Mouse (Mus musculus): Measurements from ENCODE around the gene 1700015G11Rik. TPM values are rescaled to one million over a fixed set of nuclear protein-coding genes. Genes with fewer than 3 reads are reported as not detected.

Gene 1700015G11Rik
- total RNA-seq (2021): not detected

DNA sequence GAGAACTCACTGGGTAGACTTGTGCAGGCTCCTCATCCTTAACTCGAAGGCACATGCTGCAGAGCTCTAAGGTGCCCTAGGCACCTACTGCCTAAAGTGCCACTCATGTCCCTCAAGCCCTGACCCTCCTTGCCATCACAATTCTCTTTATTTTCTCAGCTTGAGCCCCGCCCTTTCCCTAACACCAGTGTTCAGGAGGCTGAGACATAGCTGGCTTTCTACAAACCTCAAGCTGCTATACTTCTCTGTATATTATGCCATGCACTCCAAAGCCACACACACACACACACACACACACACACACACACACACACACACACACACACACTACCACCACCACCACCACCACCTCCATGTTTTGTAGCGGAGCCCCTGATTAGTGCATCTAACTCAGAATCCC, at the start of gene 1700015G11Rik:
TSS of gene 1700015G11Rik (minus strand) at position 101 of the 400 bp plus-strand sequence.
- intact Hi-C loops (cut with DNase I): no loop called here
- no peak for DNase-seq

DNA sequence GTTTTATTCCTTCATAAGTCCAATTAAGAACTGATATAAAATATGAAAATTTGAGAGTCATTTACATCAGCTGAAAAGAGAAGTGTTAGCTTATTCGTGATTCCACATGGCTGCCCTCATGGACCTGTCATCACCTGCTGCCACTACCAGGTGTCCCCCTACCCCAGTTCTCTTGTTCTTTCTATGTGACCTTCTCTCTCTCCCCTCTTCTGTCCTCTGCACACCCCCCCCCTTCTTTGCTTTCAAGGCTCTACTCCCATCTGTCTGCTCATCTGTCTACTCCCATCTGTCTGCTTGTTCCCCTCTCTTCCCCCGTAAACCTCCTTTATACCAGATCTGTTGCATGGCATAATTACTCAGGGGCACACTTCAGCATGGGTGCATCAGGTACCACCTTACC, 41.4 kb upstream of the 1700015G11Rik start:
- no peak for DNase-seq
- intact Hi-C loops (cut with DNase I): no loop called here

DNA sequence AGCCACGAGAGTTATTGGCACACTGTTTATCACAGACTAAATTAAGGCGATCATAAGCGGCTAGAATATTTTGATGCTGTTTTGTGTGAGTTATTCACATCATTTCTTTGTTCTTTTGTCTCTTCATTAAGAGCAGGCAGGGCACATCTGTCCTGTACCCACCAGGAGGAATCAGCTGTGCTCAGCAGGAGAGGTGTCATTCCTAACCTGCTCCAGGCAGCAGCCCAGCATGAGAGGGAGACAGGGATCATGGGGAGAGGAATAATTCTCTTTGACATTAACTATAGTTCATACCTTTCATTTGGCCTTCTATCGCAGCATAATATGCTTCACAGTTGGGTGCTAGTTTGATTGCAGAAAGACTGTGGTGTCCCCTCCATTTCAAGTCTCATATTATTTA, 40.7 kb upstream of the 1700015G11Rik start:
- DNase-seq: no peak
- intact Hi-C loops (cut with DNase I): no loop called here

DNA sequence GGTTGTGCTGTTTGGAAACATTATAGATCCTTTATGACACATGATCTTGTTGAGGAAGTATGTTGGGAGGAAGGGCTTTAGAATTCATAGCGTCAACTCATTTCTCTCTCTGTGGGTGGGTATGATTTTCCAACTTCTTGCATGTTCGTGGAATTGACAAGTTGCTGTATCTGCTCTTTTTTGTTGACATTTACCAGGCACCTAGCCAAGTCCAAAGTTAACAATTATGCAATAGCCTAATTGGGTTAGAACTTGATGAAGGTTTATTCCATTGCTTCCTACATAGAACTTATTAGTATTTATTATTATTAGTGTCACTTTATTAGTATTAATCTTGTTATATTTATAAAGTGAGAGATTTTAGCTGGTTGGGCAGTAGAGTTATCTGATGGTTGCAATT, 40.3 kb upstream of the 1700015G11Rik start:
- intact Hi-C loops (cut with DNase I): no loop called here
- DNase-seq: no peak

DNA sequence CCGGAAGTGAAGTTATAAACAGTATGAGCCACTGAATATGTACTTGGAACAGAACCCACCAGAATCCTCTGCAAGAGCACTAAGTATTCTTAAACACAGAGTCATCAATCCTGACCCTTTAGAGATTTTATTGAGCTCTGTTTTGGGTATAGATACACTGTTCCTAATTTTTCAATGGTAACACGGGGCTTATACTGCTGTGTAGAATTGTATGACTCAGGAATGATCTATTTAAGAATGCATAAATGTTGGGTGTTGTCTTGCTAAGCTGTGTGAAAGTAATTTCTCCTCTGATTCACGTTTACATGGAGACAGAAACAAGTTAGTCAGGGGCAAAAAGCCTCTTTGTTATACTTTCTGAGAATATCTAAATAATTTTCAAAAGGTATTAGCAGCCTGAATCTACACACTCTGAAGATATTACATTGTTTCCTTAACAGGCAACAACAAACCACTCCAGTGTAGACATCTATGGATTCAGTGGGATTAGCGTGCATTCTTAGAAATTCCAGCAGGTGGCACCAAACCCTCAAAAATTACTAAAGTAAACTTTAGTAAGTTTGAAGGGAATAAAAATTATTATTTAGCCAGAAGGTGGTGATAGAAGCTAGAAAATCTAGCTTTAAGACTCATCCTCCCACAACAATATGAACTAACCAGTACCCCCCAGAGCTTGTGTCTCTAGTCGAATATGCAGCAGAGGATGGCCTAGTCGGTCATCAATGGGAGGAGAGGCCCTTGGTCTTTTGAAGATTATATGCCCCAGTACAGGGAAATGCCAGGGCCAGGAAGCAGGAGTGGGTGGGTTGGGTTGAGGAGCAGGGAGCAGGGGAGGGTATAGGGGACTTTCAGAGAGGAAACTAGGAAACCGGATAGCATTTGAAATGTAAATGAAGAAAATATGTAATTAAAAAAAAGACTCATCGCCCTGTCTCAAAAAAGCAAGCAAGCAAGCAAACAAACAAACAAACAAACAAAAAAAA, 22.4 kb upstream of the 1700015G11Rik start:
- intact Hi-C loops (cut with DNase I): no loop called here
- DNase-seq: peak in 1 of 2 experiments; percentile 7

DNA sequence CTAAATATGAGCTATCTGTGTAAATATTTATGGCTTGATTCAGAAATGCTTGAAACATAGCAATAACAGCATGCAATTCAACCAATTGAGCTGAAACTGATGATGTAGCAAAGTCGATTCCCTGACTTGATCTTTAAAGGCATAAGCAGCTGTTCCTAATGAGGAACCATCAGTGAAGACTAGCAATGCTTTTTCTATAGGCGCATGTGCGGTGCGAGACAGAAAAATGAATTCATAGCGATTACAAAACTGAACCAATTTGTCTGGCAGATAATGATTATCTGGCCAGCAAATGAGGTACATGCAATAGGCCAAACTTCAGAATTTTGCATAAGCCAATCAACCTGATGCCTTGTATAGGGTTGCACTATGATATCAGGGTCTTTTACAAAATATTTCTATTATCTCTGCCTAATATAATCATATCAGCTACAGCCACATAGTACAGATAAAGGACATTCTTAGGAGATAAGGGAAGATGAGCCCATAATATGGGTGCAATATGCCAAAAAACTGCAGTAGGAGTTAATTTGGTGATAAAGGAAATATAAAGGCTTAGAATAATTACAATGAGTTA, 8.6 kb upstream of the 1700015G11Rik start:
- intact Hi-C loops (cut with DNase I): no loop called here

DNA sequence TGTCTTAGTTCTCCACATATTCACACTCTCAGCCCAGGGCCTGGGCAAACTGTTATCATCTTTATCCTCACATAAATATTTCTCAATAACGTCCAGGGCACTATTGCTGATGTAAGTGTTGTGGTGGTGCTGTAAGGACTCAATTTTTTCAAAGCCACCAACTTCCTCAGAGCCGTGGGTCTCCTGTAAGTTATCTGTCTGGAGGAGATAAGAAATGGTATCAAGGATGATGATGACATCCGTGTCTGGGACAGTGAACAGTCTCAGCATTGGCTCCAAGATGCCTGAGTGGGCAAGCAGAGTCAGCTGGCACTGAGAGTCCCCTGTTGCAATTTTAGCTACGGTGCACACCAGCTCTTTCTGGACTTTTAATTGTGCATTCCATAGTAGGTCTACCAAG, 6.5 kb upstream of the 1700015G11Rik start:
- DNase-seq: no peak
- intact Hi-C loops (cut with DNase I): no loop called here

More for the DNA sequence above, 8.6 kb upstream of the 1700015G11Rik start:
- DNase-seq: no peak

DNA sequence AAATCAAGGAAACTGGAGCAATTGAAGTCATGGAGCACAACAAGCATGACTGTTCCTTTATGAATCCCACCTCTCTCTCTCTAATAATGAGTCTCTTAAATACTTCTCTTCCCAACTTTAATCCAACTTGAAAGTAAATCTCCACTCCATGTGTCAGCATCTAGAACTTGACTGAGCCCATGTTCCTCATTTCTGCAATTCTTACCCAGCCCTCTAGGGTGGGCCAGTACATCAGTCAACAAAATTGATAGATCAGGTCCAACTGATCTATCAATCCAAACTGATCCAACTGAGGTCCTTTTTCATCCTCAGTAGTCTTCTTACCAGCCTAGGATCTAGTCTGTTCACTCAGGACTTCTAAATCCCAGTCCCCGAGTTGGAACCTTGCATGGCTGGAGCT, 348 bp downstream of the 1700015G11Rik start:
- DNase-seq: no peak
- intact Hi-C loops (cut with DNase I): no loop called here

DNA sequence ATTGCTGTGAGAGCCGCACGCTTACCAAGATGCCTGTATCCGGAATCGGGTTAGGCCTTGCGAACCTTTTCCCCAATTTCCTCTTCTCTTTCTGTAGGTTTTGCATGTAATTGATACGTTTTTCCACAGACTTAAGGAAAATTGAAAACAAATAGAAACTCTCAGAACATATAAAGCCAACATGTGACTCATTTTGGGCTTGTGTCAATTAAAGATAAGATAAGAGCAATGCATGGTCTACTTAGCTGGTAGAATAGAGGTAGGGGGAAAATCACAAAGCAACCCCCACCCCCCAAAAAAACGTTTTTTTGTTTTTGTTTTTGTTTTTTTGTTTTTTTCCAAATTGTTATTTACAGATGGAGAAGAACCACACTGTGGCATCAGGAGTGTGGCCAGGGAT, 2.1 kb downstream of the 1700015G11Rik start:
- DNase-seq: no peak
- intact Hi-C loops (cut with DNase I): no loop called here

DNA sequence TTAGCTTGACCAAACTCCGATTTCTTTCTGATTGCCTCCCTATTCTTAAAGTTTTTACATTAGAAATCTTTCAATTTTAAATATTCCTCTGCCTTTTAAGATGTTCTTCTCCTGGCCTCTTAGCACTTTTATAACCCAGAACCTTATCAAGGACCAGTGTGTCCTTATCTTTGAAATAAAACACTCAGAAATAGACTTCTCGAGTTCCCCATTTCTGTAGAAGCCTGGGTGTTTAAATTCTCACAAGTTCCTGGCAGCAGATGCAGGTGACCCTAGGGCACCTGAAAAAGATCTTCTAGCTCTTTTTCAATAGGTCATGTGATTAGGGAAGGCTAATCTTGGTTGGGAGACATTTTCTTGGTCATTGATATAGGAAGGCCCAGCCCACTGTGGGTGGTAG, 8.4 kb downstream of the 1700015G11Rik start:
- no peak for DNase-seq
- intact Hi-C loops (cut with DNase I): no loop called here

DNA sequence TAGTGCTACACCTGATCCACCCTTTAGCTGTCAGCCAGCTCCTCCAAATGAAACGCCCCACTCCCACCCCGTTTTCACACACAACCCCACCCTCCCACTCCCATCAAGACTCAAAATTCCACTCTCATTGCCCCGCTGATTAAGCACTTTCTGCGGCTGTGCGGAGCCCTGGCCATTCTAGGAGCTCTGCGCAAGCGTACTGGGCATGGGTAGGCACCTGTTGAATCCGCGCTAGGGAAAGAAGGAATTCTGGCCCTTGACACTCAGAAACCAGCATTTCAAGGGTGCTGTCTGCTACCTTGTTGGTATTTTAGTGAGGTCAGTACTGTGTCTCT, 9.3 kb downstream of the 1700015G11Rik start:
- no peak for DNase-seq

DNA sequence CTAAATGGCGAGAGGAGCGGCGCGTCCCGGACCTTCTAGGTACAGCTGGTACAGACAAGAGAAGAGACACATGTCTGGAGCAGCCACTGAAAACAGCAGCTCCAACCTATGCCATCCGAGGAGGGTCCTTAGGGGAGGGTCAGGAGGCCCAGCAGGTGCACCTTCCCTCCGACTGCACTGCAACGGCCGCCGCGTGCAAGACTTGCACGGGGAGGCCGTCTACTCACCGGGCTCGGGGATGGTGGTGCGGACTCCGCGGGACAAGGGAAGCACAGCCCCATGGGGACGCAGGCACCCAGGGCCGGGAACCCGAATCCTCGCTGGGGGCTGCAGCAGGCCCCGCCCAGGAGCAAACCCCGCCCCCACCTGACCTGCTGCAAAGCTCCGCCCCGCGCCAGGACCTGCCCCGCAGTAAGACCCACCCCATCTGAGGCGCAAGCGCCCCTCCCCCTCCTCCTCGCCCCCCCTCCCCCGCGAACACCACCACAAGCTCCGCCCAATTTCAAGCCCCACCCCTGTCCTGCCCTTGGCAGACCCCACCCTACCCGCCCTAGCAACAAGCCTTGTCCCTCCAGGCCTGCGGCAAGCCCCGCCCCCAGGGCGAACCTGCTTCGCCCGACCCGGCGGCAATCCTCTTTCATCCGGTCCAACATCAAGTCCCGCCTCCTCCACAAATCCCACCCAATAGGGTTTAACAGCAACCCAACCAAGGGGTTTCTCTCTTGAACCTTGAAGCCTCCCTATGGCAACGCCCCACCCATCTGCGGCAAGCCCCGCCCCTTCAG, 9.8 kb downstream of the 1700015G11Rik start, which contains the start of gene Svip:
TSS of gene Svip (minus strand) at position 508 of the 785 bp plus-strand sequence.
- intact Hi-C loops (cut with DNase I): no loop called here
- peak; percentile 71 to 78 for DNase-seq

More for the DNA sequence above, 9.3 kb downstream of the 1700015G11Rik start:
- intact Hi-C loops (cut with DNase I): no loop called here

DNA sequence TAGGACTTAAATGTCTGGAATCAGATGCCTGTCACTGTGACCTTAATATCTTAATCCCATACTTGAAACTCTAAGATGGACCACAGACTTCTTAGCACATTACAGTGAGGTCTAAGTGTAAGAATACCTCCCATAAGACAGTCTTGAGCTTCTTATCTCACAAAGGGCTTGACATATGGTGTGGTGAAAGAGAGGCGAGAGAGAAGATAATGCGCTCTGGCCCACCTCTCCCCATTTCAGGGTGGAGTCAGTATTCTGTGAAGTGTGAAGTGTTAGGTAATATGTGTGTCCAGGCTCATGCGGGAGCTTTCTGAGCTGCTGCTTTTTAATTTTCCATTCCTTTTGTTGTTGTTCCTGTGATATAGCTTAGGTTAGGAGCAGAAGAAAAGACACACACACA, 24.5 kb downstream of the 1700015G11Rik start:
- intact Hi-C loops (cut with DNase I): no loop called here
- no peak for DNase-seq

DNA sequence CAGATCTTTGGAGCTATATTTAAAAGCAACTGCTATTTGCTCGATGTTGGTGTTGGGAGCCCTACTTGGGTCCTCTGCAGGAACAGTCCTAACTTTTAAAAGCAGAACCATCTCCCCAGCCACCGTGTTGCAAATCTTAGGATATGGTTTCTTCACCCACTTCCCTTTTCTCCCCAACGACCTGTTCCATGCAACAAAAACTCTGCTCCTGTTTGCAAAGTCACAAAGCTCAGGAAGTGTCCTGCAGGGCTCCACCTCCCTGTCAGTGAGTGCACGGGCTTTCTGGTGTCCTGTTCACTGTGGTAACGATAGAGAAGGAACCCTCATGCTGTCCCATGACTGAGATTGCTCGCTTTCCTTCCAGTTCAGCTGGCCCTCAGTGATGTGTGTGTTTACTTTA, 28.6 kb downstream of the 1700015G11Rik start:
- intact Hi-C loops (cut with DNase I): no loop called here
- DNase-seq: no peak

DNA sequence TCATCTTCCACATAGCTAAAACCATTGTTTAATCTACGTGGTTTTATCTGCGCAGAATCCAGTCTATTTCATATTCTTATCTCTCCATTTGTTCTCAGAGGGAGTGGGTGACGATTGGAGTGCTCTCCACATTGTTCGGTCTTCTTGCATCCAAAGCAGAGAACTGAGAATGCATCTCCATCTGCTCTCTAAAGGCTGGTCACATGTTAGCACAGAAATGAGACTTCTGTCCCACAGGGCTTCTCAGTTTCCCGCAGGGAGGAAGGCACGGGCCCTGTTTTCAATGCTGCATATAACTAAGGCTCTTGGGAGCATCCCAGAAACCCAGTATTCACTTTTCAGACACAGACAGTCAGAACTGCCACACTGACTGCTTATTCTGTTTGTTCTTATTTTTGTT, 29.8 kb downstream of the 1700015G11Rik start:
- no peak for DNase-seq
- intact Hi-C loops (cut with DNase I): no loop called here

DNA sequence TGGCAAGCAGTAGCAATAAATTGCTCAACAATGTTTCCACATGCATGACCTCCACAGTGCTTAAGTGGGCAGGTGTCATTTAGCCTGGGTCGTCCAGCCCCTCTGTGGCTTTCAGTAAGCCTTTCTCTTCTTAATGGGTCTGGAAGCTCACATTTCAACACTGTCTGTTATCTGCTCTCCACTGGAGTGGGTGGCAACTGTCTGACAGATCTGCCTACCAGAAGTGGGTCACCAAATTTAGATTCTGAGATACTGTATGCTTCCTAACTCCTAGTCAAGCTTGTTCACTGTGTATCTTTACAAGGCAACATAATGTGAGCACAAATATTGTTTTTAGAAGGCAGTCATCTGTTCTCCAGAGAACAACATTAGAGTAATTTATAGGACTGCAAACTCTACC, 33.2 kb downstream of the 1700015G11Rik start:
- DNase-seq: no peak
- intact Hi-C loops (cut with DNase I): no loop called here

DNA sequence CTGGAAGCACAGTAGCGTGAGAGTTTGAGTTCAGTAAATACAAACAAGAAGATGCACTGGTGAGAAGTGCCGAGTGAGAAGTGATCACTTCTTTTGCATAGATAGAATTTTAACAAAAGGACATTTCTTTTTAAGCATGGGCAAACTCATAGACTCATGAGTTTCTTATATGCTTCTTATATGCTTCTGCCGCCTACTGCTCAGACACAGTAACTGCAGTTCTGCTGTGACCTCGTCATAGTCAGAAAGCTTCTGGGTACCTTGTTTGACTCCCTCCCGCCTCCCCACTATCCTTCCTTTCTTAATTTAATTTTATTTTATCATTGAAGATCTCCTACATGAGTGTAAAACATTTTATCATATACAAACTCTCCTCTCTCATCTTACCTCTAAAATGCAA, 36.3 kb downstream of the 1700015G11Rik start:
- DNase-seq: no peak
- intact Hi-C loops (cut with DNase I): no loop called here

DNA sequence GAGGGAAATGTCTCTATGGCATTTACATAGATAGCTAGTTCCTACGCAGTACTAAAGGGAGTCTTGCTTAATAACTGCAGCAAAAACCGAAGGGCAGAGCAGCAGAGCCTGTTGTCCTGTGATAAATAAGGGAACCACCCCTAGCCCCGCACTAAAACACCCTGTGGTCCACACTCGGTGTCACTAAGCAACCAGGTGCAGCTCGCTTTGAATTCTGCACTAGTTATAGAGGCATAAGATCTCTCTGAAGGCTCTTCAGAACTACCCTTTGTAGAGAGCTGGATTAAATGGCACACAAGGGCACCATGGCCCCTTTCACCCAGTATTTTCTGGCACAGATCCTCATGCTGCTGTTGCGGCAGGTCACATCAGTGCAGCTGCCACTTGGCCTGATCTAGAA, 40.3 kb downstream of the 1700015G11Rik start:
- intact Hi-C loops (cut with DNase I): no loop called here
- DNase-seq: no peak

DNA sequence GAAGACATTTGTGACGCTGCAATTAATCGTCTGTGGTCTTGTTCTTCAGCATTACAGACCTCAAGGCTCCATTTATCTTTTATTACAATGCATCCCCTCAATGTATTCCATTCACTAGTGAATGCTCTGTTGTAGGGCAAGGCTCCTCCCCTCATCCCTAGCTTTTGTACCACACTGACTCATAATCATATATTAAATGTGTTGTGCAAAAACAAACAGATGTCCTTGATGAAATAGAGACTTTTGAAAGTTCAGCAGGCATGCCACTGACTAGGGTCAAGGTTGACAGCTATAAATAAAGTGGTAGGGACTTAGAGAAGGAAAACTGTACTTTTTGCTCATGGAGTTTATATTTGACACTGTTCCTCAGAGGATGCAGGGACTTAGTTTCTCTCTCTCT, 42.0 kb downstream of the 1700015G11Rik start:
- no peak for DNase-seq
- intact Hi-C loops (cut with DNase I): loop anchor here (5.0 kb wide), 1 partner anchor 111 kb away; the partner anchor contains the start of genes Fancf and Gas2

DNA sequence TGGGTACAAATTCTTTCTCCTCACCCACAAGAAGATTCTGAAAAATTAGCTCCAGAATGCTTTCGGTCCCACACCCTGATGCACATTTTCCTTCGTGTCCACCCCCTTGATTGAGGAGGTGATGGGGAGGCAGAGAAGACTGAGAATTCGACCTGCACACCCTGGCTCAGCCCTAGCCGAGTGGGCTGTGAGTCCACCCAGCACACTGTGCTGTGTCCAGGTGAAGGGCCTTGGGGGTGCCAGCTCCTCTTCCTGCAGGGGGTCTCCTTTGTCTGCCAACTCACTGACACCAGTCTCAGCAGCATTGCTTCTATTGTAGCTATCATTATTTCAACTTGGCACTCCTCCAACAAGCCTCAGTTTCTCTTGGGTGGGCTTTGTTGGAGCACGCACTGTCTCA, 42.4 kb downstream of the 1700015G11Rik start:
- DNase-seq: no peak
- intact Hi-C loops (cut with DNase I): loop anchor here (5.0 kb wide), 1 partner anchor 111 kb away; the partner anchor contains the start of genes Fancf and Gas2
